Mouse (Mus musculus) heart, embryonic 14.5 days (tissue): ENCODE results near the gene Nbr1. TPM values are rescaled to one million over a fixed set of nuclear protein-coding genes. Genes with fewer than 3 reads are reported as not detected.
"Not testable (repeated sequence)": the region's sequence is repeated elsewhere in the genome, so short reads cannot be mapped to it uniquely, and the experiment has no call there.

Experiments used
- ATAC-seq: fragments of 200-750 bp; cut with Nextera tagmentation; 2 replicates; pipeline ENCODE4 v1.8.0; 2017; ENCODE audit warnings: low read depth, moderate TSS enrichment; ENCODE audit not compliant: insufficient number of reproducible peaks, insufficient read depth, low FRiP score
- H3K27ac ChIP-seq, 2 experiments: fragments of 200-500 bp in 1 of 2; fragments of 300-500 bp in 1 of 2; sonication (generic) in 1 of 2; replicated peaks in 1 of 2; 2 replicates each; pipeline ENCODE4 v1.5.1; 2012 to 2014; ENCODE audit warnings: low read depth in 2 of 2, low read length in 2 of 2, control low read depth in 1 of 2, mild to moderate bottlenecking in 1 of 2, mixed read lengths in 1 of 2; ENCODE audit not compliant: control insufficient read depth in 1 of 2, insufficient read depth in 1 of 2
- H3K27me3 ChIP-seq: fragments of 300-500 bp; sonication (generic); 2 replicates; pipeline ENCODE4 v1.6.1; 2014; ENCODE audit warnings: mild to moderate bottlenecking, low read length, control low read depth; ENCODE audit not compliant: control insufficient read depth, insufficient read depth
- H3K36me3 ChIP-seq: fragments of 300-500 bp; sonication (generic); 2 replicates; pipeline ENCODE4 v1.6.1; 2014; ENCODE audit warnings: mild to moderate bottlenecking, control low read depth, low read length, mixed read lengths; ENCODE audit not compliant: control insufficient read depth, insufficient read depth
- H3K4me1 ChIP-seq, 2 experiments: fragments of 200-500 bp in 1 of 2; fragments of 300-500 bp in 1 of 2; sonication (generic) in 1 of 2; 2 replicates each; pipeline ENCODE4 v1.6.1; 2012 to 2014; ENCODE audit warnings: low read length in 2 of 2, control low read depth in 1 of 2, mixed read lengths in 1 of 2; ENCODE audit not compliant: control insufficient read depth in 2 of 2, insufficient read depth in 2 of 2
- H3K4me2 ChIP-seq: fragments of 300-500 bp; sonication (generic); 2 replicates; pipeline ENCODE4 v1.6.1; 2014; ENCODE audit warnings: mild to moderate bottlenecking, low read length
- H3K4me3 ChIP-seq, 2 experiments: fragments of 200-500 bp in 1 of 2; fragments of 300-500 bp in 1 of 2; sonication (generic) in 1 of 2; 2 replicates each; pipeline ENCODE4 v1.5.1; 2012 to 2014; ENCODE audit warnings: low read length in 2 of 2, mild to moderate bottlenecking in 2 of 2, control low read depth in 1 of 2, low read depth in 1 of 2, moderate library complexity in 1 of 2; ENCODE audit not compliant: control insufficient read depth in 1 of 2, insufficient read depth in 1 of 2
- H3K9ac ChIP-seq: fragments of 300-500 bp; sonication (generic); 2 replicates; pipeline ENCODE4 v1.6.1; 2014; ENCODE audit warnings: mild to moderate bottlenecking, low read length
- H3K9me3 ChIP-seq: fragments of 300-500 bp; sonication (generic); 2 replicates; pipeline ENCODE4 v1.6.1; 2016; ENCODE audit warnings: low read length, control low read depth; ENCODE audit not compliant: control insufficient read depth
- WGBS: fragments of 180-500 bp; shearing (Covaris S2); extraction: QIAGEN DNeasy Blood & Tissue Kit; methylation state at CpG from one replicate; pipeline ENCODE4 v1.1.7; 2014; 5-methylcytosine and 5-hydroxymethylcytosine counted together
- polyA plus RNA-seq: library from polyadenylated mRNA; unstranded; fragments of >200 nt; fragmentation: Nextera tagmentation; extraction: Ambion mirVana; gene quantifications from 2 replicates; pipeline ENCODE4 v1.2.1, GENCODE M21; 2014

The Nbr1 gene
- polyA plus RNA-seq, 1 experiment from 2014 or later = 62.6 TPM

- no peaks in the 10 kb centered on the region for H3K9me3 ChIP-seq
- no peak overlapping the region for H3K9ac ChIP-seq
- no peak overlapping the region for H3K4me2 ChIP-seq
- no peak for ATAC-seq
- H3K36me3 ChIP-seq = no peaks in the 10 kb centered on the region
- WGBS = 73% methylated on average over 6 of the region's 6 CpGs
- no peak overlapping the region for H3K4me3 ChIP-seq
- no peaks in the 10 kb centered on the region for H3K27me3 ChIP-seq
- H3K4me1 ChIP-seq = peaks cover 15 to 17% of the 10 kb centered on the region in 2 experiments; a peak in 3 of 4 replicates
- H3K27ac ChIP-seq = no peak overlapping the region
These were observed 63.4 kb downstream of the Nbr1 start for GRCm38 (mm10) chr11:101615380-101615779.

DNA sequence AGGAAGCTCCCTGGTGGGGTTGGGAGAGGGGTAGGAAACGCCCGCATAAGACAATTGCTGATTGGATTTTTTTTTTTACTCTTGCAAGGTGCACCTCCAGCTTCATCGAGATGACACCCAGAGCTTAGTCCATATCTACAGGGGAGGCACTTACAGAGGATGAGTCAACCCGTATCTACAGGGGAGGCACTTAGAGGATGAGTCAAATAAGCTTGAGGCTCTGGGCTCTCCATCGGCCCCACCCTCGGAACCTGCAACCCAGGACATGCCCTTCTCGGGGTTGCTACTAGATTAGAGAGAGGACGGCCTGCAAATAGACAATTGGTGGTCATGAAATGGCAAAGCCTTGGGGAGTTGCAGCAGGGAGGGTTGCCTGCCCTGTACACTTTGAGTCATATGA lies 64.2 kb downstream of the Nbr1 start:
- 76% methylated on average over 8 of the region's 8 CpGs for WGBS
- H3K27me3 ChIP-seq = no peaks in the 10 kb centered on the region
- ATAC-seq = no peak
- no peak overlapping the region for H3K4me2 ChIP-seq
- no peak overlapping the region for H3K27ac ChIP-seq
- no peak overlapping the region for H3K9ac ChIP-seq
- peaks cover 9 to 10% of the 10 kb centered on the region in 2 experiments; a peak in 3 of 4 replicates for H3K4me1 ChIP-seq
- no peak overlapping the region for H3K4me3 ChIP-seq
- H3K9me3 ChIP-seq = no peaks in the 10 kb centered on the region
- no peaks in the 10 kb centered on the region for H3K36me3 ChIP-seq

DNA sequence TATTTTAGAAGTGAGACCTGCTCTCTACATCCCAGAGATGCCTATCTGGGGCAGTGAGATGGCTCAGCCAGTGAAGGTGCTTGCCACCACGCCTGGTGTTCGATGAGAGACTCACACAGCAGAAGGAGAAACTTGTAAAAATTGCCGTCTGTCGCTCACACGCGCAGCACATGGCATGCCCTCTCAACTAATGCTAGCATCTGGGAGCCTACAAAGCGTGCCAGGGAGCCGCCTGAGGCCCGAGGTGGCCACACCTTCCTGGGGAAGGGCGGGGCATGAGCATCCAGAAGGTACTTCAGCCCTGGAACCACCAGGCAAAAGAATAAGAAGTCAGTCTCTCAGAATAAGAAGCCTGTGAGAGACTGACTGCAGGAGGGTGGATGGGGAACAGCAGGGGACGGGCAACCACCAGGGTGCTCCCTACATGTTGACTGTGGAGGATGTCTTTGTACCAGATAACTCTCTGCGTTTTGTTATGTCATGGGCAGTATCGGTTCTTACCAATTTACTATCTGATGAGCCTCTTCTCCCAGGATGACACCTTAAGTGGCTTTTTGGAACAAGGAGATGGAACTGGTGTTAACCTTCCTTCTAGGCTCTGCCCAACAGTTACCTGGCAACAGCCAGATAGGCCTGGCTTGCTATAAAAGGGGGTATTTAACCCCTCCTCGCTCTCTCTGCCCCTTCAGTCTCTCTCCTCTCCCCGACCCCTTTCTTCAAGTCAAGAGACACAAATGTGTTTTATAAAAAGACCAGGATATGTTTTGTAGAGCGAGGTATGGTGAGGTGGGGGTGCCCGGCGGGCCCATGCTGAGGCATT lies 65.2 kb downstream of the Nbr1 start:
- WGBS = 24% methylated on average over 18 of the region's 18 CpGs
- no peak overlapping the region for H3K4me2 ChIP-seq
- no peak overlapping the region for H3K9ac ChIP-seq

DNA sequence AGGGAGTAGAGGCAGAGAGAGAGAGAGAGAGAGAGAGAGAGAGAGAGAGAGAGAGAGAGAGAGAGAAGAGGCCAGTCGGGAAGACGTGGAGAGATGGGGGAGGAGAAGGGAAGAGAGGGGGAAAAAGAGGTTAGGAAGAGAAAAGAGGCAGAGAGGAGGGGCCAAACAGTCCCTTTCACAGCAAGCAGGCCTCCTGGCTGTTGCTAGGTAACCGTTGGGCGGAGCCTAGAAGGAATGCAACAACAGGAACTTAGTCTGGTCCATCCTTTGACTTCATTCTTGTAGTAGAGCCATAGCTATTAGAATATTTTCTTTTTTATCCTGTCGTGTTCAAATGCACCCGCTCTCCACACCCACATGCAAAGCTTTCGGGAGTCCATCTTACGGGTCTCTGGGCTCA lies 65.9 kb downstream of the Nbr1 start:
- no peak overlapping the region for H3K27ac ChIP-seq
- H3K9me3 ChIP-seq = no peaks in the 10 kb centered on the region
- 7% methylated on average over 8 of the region's 8 CpGs for WGBS
- ATAC-seq = no peak
- H3K4me1 ChIP-seq = peaks cover 9 to 10% of the 10 kb centered on the region in 2 experiments; a peak in 3 of 4 replicates
- H3K4me2 ChIP-seq = peak overlapping the region; percentile 31; the same call in 1 of the 2 replicates
- H3K4me3 ChIP-seq = no peak overlapping the region
- H3K9ac ChIP-seq = no peak overlapping the region
- H3K27me3 ChIP-seq = no peaks in the 10 kb centered on the region
- no peaks in the 10 kb centered on the region for H3K36me3 ChIP-seq

More for the DNA sequence above, 65.2 kb downstream of the Nbr1 start:
- Histone ChIP-seq H3K27me3 (no peaks in the 10 kb centered on the region), H3K27ac (no peak overlapping the region), H3K4me3 (no peak overlapping the region), H3K9me3 (no peaks in the 10 kb centered on the region), H3K36me3 (no peaks in the 10 kb centered on the region), H3K4me1 (peaks cover 9 to 10% of the 10 kb centered on the region in 2 experiments; a peak in 3 of 4 replicates)
- ATAC-seq = no peak

- no peak overlapping the region for H3K4me3 ChIP-seq
- no peak overlapping the region for H3K27ac ChIP-seq
- no peak for ATAC-seq
- no peaks in the 10 kb centered on the region for H3K36me3 ChIP-seq
- 77% methylated on average over 3 of the region's 3 CpGs for WGBS
- no peak overlapping the region for H3K4me2 ChIP-seq
- no peak overlapping the region for H3K9ac ChIP-seq
- peaks cover 9 to 10% of the 10 kb centered on the region in 2 experiments; a peak in 3 of 4 replicates for H3K4me1 ChIP-seq
- H3K27me3 ChIP-seq = no peaks in the 10 kb centered on the region
- H3K9me3 ChIP-seq = no peaks in the 10 kb centered on the region
These were observed 66.6 kb downstream of the Nbr1 start for GRCm38 (mm10) chr11:101618596-101618995.

GRCm38 (mm10) chr11:101620022-101620655 lies 68.2 kb downstream of the Nbr1 start:
- not testable (repeated sequence) for H3K27me3 ChIP-seq
- 78% methylated on average over 11 of the region's 11 CpGs for WGBS

GRCm38 (mm10) chr11:101626649-101626994 lies 74.7 kb downstream of the Nbr1 start:
- WGBS = 4% methylated on average over 8 of the region's 8 CpGs
- ATAC-seq = peak; percentile 40; the same call in 1 of the 2 replicates

More at GRCm38 (mm10) chr11:101620022-101620655, 68.2 kb downstream of the Nbr1 start:
- H3K4me2 ChIP-seq, H3K9ac ChIP-seq, H3K9me3 ChIP-seq, H3K36me3 ChIP-seq, H3K4me1 ChIP-seq, ATAC-seq, H3K4me3 ChIP-seq, H3K27ac ChIP-seq: not testable (repeated sequence)

More at GRCm38 (mm10) chr11:101626649-101626994, 74.7 kb downstream of the Nbr1 start:
- Histone ChIP-seq H3K36me3 (peaks cover 14% of the 10 kb centered on the region), H3K4me1 (peaks cover 0 to 5% of the 10 kb centered on the region in 2 experiments; a peak in 1 of 4 replicates), H3K4me3 (peak overlapping the region; percentile 48 to 54), H3K27ac (peak overlapping the region; percentile 99 to 100), H3K9me3 (no peaks in the 10 kb centered on the region), H3K27me3 (no peaks in the 10 kb centered on the region), H3K9ac (peak overlapping the region; percentile 78), H3K4me2 (peak overlapping the region; percentile 75)
